Mouse (Mus musculus): ENCODE results near the gene Mgll. TPM values are rescaled to one million over a fixed set of nuclear protein-coding genes. Genes with fewer than 3 reads are reported as not detected.

Gene Mgll
- polyA plus RNA-seq, 1 experiment from 2014 or later: 13.6 TPM

Other genes starting within 250 kb of the Mgll start
- gene Sec61a1, start 205.5 kb upstream of the Mgll start, polyA plus RNA-seq (2015; fragmentation: Nextera tagmentation; extraction: Ambion mirVana): 264 and 283 TPM in 2 replicates
- 0.51 and 0.54 TPM in 2 replicates for gene Kbtbd12, start 86.5 kb upstream of the Mgll start, polyA plus RNA-seq (2015; fragmentation: Nextera tagmentation; extraction: Ambion mirVana)
- gene Abtb1, start 117.6 kb downstream of the Mgll start, polyA plus RNA-seq (2015; fragmentation: Nextera tagmentation; extraction: Ambion mirVana): 28.0 and 30.2 TPM in 2 replicates
- gene Podxl2, start 150.6 kb downstream of the Mgll start, polyA plus RNA-seq (2015; fragmentation: Nextera tagmentation; extraction: Ambion mirVana): 108 and 114 TPM in 2 replicates
- 144 and 146 TPM in 2 replicates for gene Mcm2, start 174.4 kb downstream of the Mgll start, polyA plus RNA-seq (2015; fragmentation: Nextera tagmentation; extraction: Ambion mirVana)
- gene Tpra1, start 177.8 kb downstream of the Mgll start, polyA plus RNA-seq (2015; fragmentation: Nextera tagmentation; extraction: Ambion mirVana): 89.5 and 89.6 TPM in 2 replicates